Mouse (Mus musculus): ENCODE measurements around the gene Atp6v0a1. TPM values are rescaled to one million over a fixed set of nuclear protein-coding genes. Genes with fewer than 3 reads are reported as not detected.

Gene Atp6v0a1
- polyA plus RNA-seq, 1 experiment: not detected

- H3K4me1 ChIP-seq (ENCODE audit: control insufficient read depth, insufficient read depth, low read length): peaks cover 12% of the 10 kb centered on the region
- H3K4me3 ChIP-seq (ENCODE audit: insufficient read depth, low read depth, low read length): no peak overlapping the region
- TF ChIP-seq CTCF (IDR thresholded peaks at IDR 0.05; ENCODE audit: insufficient read depth, low read depth, low read length) (no peak), POLR2A (IDR thresholded peaks at IDR 0.05; ENCODE audit: insufficient read depth, low read depth, low read length) (no peak)
- 60% methylated on average over 14 of the region's 14 CpGs for WGBS
- H3K27ac ChIP-seq (ENCODE audit: insufficient read depth, low read depth, low read length): peak overlapping the region; percentile 12; the same call in 1 of the 2 replicates
Observed at GRCm38 (mm10) chr11:100974381-100974970, 34.8 kb upstream of the Atp6v0a1 start.

GRCm38 (mm10) chr11:100975241-100975640 is 34.0 kb upstream of the Atp6v0a1 start:
- TF ChIP-seq CTCF (IDR thresholded peaks at IDR 0.05; ENCODE audit: insufficient read depth, low read depth, low read length) (no peak), POLR2A (IDR thresholded peaks at IDR 0.05; ENCODE audit: insufficient read depth, low read depth, low read length) (no peak)
- Histone ChIP-seq H3K27ac (ENCODE audit: insufficient read depth, low read depth, low read length) (peak overlapping the region; percentile 12; the same call in 1 of the 2 replicates), H3K4me3 (ENCODE audit: insufficient read depth, low read depth, low read length) (no peak overlapping the region), H3K4me1 (ENCODE audit: control insufficient read depth, insufficient read depth, low read length) (peaks cover 8% of the 10 kb centered on the region)
- 51% methylated on average over 7 of the region's 7 CpGs for WGBS

DNA sequence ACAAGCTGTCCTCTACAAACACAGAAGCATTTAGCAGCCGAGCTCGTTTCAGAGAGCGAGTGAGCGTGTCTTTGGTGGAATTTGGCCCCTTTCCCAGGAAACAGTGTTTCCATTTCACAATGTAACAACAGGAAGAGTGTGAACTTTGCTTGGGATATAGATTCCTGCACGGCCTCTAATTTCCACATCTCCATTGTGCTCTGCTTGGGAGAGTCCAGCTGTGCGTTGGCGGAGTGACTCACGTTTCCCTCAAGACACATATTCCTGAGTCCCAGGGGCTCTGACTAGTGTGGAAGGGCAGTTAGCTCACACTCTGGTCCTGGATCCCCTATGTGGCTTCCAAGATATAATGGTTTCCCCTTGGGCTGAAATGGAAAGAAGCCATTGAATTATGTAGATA is 29.4 kb upstream of the Atp6v0a1 start:
- WGBS: 16% methylated on average over 8 of the region's 8 CpGs
- Histone ChIP-seq H3K4me1 (ENCODE audit: control insufficient read depth, insufficient read depth, low read length) (peaks cover 8% of the 10 kb centered on the region), H3K4me3 (ENCODE audit: insufficient read depth, low read depth, low read length) (no peak overlapping the region), H3K27ac (ENCODE audit: insufficient read depth, low read depth, low read length) (no peak overlapping the region)
- TF ChIP-seq CTCF (IDR thresholded peaks at IDR 0.05; ENCODE audit: insufficient read depth, low read depth, low read length) (no peak), POLR2A (IDR thresholded peaks at IDR 0.05; ENCODE audit: insufficient read depth, low read depth, low read length) (no peak)

- H3K27ac ChIP-seq (ENCODE audit: insufficient read depth, low read depth, low read length): no peak overlapping the region
Observed at GRCm38 (mm10) chr11:100980438-100980837, 28.8 kb upstream of the Atp6v0a1 start.

DNA sequence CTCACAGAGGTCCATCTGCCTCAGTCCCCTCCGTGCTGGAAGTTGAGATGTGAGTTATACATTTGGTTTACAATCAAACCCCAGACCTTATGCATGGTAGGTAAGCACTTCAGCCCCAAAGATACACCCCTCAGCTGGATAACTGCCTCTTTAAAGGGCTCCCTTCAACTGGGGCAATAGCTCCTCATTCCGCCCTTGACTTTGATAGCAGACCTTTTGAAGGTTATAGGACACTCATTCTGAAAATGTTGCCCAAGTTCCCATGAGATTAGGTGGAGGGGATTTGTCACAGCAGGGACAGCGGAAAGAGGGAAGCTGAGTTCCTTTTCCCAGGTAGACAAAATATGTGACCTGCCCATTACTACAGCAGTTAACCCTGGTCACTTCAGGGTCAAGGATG is 28.0 kb upstream of the Atp6v0a1 start:
- no peak for TF ChIP-seq CTCF (IDR thresholded peaks at IDR 0.05; ENCODE audit: insufficient read depth, low read depth, low read length)
- no peak overlapping the region for H3K4me3 ChIP-seq (ENCODE audit: insufficient read depth, low read depth, low read length)
- H3K4me1 ChIP-seq (ENCODE audit: control insufficient read depth, insufficient read depth, low read length): peaks cover 8% of the 10 kb centered on the region
- no peak overlapping the region for H3K27ac ChIP-seq (ENCODE audit: insufficient read depth, low read depth, low read length)
- 79% methylated on average over 3 of the region's 3 CpGs for WGBS

More at GRCm38 (mm10) chr11:100980438-100980837, 28.8 kb upstream of the Atp6v0a1 start:
- peaks cover 8% of the 10 kb centered on the region for H3K4me1 ChIP-seq (ENCODE audit: control insufficient read depth, insufficient read depth, low read length)
- no peak overlapping the region for H3K4me3 ChIP-seq (ENCODE audit: insufficient read depth, low read depth, low read length)
- 79% methylated on average over 1 of the region's 1 CpGs for WGBS
- TF ChIP-seq POLR2A (IDR thresholded peaks at IDR 0.05; ENCODE audit: insufficient read depth, low read depth, low read length) (no peak), CTCF (IDR thresholded peaks at IDR 0.05; ENCODE audit: insufficient read depth, low read depth, low read length) (no peak)

DNA sequence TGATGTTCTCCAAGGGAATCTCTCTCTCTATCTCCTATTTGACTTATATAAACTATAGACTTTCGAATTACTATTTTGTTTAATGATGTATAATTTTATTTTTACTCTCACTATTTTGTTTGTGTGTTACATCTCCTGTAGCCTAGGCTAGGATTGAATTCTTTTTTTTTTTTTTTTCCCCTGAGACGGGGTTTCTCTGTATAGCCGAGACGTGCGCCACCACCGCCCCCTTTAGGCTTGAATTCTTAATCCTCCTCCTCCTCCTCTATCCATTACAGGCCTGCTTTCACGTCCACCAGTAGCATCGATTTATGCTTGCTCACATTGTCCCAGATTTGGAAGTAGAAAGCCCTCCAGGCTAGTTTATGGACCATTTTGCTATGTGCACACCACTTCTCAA is 27.2 kb upstream of the Atp6v0a1 start:
- Histone ChIP-seq H3K4me1 (ENCODE audit: control insufficient read depth, insufficient read depth, low read length) (peaks cover 8% of the 10 kb centered on the region), H3K4me3 (ENCODE audit: insufficient read depth, low read depth, low read length) (no peak overlapping the region), H3K27ac (ENCODE audit: insufficient read depth, low read depth, low read length) (no peak overlapping the region)
- TF ChIP-seq POLR2A (IDR thresholded peaks at IDR 0.05; ENCODE audit: insufficient read depth, low read depth, low read length) (no peak), CTCF (IDR thresholded peaks at IDR 0.05; ENCODE audit: insufficient read depth, low read depth, low read length) (no peak)
- WGBS: 61% methylated on average over 8 of the region's 8 CpGs

GRCm38 (mm10) chr11:100983125-100983777 is 26.0 kb upstream of the Atp6v0a1 start:
- Histone ChIP-seq H3K4me3 (ENCODE audit: insufficient read depth, low read depth, low read length) (peak overlapping the region; percentile 44), H3K4me1 (ENCODE audit: control insufficient read depth, insufficient read depth, low read length) (peaks cover 8% of the 10 kb centered on the region), H3K27ac (ENCODE audit: insufficient read depth, low read depth, low read length) (no peak overlapping the region)
- 2% methylated on average over 20 of the region's 20 CpGs for WGBS
- peak; percentile 97 for TF ChIP-seq CTCF (IDR thresholded peaks at IDR 0.05; ENCODE audit: insufficient read depth, low read depth, low read length)
- TF ChIP-seq POLR2A (IDR thresholded peaks at IDR 0.05; ENCODE audit: insufficient read depth, low read depth, low read length): no peak

GRCm38 (mm10) chr11:100983778-100984131 is 25.5 kb upstream of the Atp6v0a1 start:
- TF ChIP-seq POLR2A (IDR thresholded peaks at IDR 0.05; ENCODE audit: insufficient read depth, low read depth, low read length): no peak
- Histone ChIP-seq H3K4me1 (ENCODE audit: control insufficient read depth, insufficient read depth, low read length) (peaks cover 8% of the 10 kb centered on the region), H3K4me3 (ENCODE audit: insufficient read depth, low read depth, low read length) (no peak overlapping the region), H3K27ac (ENCODE audit: insufficient read depth, low read depth, low read length) (no peak overlapping the region)
- 82% methylated on average over 7 of the region's 7 CpGs for WGBS

GRCm38 (mm10) chr11:100985607-100986006 is 23.6 kb upstream of the Atp6v0a1 start:
- Histone ChIP-seq H3K4me1 (ENCODE audit: control insufficient read depth, insufficient read depth, low read length) (peaks cover 4% of the 10 kb centered on the region), H3K27ac (ENCODE audit: insufficient read depth, low read depth, low read length) (no peak overlapping the region), H3K4me3 (ENCODE audit: insufficient read depth, low read depth, low read length) (no peak overlapping the region)
- 65% methylated on average over 3 of the region's 3 CpGs for WGBS
- no peak for TF ChIP-seq CTCF (IDR thresholded peaks at IDR 0.05; ENCODE audit: insufficient read depth, low read depth, low read length)
- TF ChIP-seq POLR2A (IDR thresholded peaks at IDR 0.05; ENCODE audit: insufficient read depth, low read depth, low read length): no peak
